Mouse (Mus musculus) brain, embryonic 14.5 days (tissue): ENCODE measurements at regions not wholly inside any gene's neighbourhood (a gene's known extent, or its start where the extent isn't known, plus 50 kb on each side); places are given as distances from the start of the nearest gene placed in this dataset.

Source experiments
- CTCF ChIP-seq: fragments of 200-500 bp; IDR thresholded peaks from 2 replicates; pipeline ENCODE4 v1.5.1; 2012; ENCODE audit warnings: inconsistent platforms, mild to moderate bottlenecking, moderate library complexity, borderline replicate concordance; ENCODE audit not compliant: insufficient read depth, insufficient read length; ENCODE audit errors: extremely low read depth
- POLR2A ChIP-seq: fragments of 200-500 bp; IDR thresholded peaks from 2 replicates; pipeline ENCODE4 v1.6.1; 2012; ENCODE audit warnings: mild to moderate bottlenecking, inconsistent platforms, borderline replicate concordance; ENCODE audit not compliant: poor library complexity, insufficient read depth, insufficient read length, severe bottlenecking; ENCODE audit errors: extremely low read depth

DNA sequence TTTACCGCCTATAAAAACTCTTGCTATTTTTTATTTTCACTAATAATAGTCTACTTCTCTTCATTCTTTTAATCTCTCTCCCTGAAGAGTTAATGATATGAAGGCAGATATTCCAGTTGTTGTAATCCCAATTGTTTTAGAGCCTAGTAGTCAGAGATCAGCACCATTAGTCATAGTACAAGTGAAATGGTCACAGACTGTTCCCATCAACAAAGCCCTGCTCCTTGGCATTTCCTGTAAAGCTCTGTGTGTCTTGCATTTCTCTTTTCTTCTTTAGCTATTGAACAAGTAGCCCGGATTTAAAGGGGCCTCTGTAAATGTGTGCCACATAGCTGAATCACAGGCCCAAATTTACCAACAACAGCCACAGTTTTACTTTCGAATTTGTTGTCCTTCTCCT, 234.0 kb upstream of the Hand2 start:
- TF ChIP-seq POLR2A (no peak), CTCF (no peak)
